Mouse (Mus musculus) ES-CJ7 (cell line): ENCODE data around the gene Rd3l.
"Not testable (repeated sequence)": the region's sequence is repeated elsewhere in the genome, so short reads cannot be mapped to it uniquely, and the experiment has no call there.

Source experiments
- DNase-seq: peaks from one replicate; pipeline ENCODE4 v3.0.0; 2011; ENCODE audit warnings: low read depth, low spot score

The Rd3l gene

DNA sequence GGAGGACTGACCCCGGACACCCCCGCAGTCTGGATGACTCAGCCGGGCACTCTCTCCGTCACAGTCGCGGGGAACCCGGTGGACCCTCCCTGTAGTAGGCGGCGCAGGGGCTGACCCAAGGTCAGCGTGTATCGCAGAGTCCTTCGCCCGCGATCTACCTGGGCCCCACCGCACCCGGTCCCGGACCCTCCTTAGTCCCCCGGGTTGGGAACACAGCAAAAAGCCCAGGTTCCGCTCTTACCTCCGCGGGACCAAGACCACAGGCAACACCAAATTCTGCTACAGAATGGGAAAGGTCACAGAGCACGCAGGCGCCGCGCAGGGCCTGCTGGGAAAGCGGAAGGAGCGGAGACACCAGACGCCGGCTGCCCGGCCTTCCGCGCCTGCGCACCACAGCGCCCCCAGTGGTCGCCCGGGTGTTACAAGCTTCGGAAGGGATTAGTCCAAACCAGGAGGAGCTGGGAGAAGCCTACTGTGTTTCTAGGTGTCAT lies 14.4 kb downstream of the Rd3l start, which contains the start of gene Atp5mpl:
Atp5mpl (minus strand) TSS at position 295 of the 491 bp plus-strand sequence.
- DNase-seq, result peak; percentile 95

- DNase-seq, result no peak
Measured at GRCm38 (mm10) chr12:111963339-111963738, 17.8 kb downstream of the Rd3l start.

GRCm38 (mm10) chr12:111958101-111958865 lies 22.8 kb downstream of the Rd3l start:
- DNase-seq, result peak; percentile 55

GRCm38 (mm10) chr12:111956173-111956572 lies 24.9 kb downstream of the Rd3l start:
- no peak for DNase-seq

DNA sequence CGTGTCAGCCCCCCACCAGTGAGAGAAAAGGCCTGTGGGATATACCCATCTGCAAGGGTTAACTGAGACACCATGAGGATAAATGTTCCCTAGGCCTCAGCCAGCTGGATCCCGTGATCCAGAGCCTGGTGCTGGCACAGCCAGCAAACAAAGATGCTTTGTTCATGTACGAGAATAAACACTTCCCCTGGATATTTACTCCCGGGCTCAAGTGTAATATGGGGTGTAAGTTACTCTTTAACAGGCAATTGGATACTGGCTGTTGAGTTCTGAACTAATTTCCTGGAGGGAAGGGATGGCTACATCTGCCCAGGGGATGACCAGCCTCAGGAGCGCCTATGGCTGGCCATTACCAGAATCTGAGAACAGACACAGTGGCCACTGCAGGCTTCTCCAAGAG lies 29.4 kb downstream of the Rd3l start:
- DNase-seq, result no peak

- DNase-seq, result no peak
Measured at GRCm38 (mm10) chr12:111950486-111950885, 30.6 kb downstream of the Rd3l start.

DNA sequence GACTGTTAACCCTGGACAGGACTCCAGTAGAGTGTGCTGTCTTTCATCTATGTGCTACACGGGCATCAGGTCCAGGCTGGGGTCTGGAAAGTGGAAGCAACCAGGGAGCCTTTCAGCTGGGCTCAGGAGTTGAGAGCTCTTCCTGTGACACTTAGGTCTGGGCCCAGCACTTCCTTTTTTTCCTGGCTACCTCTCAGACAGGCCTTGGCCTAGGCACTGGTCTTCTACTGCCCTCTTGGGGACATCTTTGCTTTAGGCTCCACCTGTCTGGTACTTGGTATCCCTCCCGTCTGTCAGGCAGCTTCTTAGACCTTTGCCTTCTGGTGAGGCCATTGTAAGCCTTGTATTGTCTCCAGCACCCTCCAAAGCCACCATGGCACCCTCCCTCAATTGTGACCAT lies 34.4 kb downstream of the Rd3l start:
- DNase-seq, result peak; percentile 23

- not testable (repeated sequence) for DNase-seq
Measured at GRCm38 (mm10) chr12:111945765-111946655, 35.1 kb downstream of the Rd3l start.

- DNase-seq, result no peak
Measured at GRCm38 (mm10) chr12:111945115-111945514, 36.0 kb downstream of the Rd3l start.

- not testable (repeated sequence) for DNase-seq
Measured at GRCm38 (mm10) chr12:111944065-111944987, 36.8 kb downstream of the Rd3l start.

GRCm38 (mm10) chr12:111943421-111944064 lies 37.6 kb downstream of the Rd3l start:
- no peak for DNase-seq

GRCm38 (mm10) chr12:111938623-111939177 lies 42.4 kb downstream of the Rd3l start:
- peak; percentile 72 for DNase-seq

DNA sequence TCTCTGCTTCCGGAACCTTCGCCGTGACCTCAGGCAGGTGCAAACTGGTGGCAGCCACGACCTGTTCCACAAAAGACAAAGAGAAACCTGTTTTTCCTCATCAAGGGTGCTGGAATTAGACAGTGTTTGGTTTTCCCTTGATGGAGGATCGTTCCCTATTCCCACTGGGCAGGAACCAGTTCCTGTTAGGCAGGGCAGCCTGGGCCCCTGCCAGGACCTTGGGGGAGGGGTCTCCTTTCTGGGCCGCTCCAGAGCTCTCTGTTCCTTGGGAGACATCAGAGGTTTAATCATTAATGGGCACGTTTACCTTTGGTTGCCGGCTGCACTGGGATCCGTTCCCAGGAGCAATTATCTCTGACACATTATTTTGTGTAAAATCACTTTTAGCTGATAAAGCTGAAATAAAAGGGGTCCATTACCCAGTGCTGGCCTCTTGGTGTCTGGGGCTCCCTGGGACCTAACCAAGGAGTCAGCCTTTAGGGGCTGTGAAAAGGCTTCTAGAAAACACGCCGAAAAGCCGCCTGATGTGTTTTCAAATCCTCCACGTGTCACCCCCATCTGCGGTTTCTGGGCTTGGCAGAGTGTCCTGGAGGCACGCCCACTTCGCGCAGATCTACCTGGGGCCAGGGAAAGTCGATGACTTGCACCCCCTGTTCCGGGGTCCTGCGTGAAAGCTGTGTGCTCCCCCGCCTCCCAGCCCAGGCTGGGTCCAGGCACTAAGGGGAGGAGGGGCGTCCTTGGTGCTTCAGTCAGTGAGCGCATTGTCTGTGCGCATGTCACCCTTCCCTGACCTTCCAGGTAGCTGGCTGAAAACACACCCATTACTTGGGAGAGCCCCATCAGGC lies 44.2 kb downstream of the Rd3l start:
- peak; percentile 76 for DNase-seq

DNA sequence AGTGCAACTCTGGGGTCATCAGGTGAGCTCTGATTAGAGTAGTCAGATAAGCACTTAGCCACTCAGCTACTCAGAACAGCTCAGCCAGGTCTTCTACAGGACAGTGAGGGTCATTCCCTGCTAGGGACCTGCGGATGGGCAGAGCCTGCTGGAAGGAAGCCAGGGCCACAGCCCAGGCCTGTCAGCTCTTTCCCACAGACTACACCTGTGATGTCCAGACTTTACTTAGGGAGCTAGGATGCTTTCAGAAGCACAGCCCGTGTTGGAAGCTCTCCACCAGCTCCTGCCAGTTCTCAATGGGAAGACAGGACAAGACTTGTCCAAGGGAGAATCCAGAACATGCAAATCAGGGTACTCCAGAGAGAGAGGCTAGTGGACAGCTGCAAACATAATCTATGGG lies 47.1 kb downstream of the Rd3l start:
- DNase-seq, result no peak

DNA sequence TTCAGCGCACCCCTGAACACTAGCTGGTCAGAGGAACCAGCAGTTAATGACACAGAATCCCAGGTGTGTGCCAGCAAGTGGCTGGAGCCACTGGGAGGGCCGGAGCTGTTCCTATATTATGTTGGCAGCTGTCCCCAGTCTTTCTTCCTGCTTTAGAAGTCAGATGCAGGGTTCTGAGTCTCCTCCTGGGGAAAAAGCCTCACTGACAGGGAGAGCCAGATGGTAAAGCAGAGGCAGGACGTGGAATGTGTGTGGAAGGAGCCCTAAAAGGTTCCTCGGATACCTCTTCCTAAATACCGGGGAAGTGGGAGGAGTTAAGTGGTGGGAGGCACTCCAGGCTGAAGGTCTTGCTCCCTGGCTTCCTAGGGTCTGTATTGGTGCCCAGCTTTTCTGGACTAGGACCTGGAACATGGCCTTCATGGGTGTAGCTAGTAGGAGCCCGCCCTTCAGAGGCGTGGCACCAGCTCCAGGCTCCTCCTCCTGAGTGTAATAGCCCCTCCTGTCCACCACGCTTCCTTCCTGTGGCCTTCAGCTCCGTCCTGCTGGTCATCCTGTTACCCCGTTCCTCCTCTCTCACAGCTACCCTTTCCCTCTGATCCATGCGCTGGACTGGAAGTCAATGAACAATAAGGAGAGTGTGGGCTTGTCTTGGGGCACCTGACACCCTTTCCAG lies 47.9 kb downstream of the Rd3l start:
- DNase-seq, result no peak

DNA sequence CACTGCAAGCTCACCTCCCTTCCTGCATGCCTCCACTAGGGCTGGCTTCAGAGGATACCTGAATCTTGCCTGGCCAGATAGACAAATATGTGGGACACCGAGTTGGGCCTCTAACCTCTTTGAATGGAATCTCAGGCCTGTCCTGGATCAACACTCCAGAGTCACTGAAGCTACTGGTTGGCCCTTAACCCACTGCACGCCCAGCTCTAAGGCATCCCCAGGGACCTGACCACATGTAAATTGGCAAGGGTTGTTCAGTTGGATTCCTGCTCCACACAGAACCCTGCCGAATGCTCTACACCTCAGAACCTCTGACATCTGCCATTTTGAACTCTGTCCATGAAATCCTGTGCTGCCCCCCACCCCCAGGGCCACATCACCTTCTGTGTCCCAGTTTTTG lies 48.6 kb downstream of the Rd3l start:
- DNase-seq, result no peak

GRCm38 (mm10) chr12:111931411-111932025 lies 49.6 kb downstream of the Rd3l start:
- no peak for DNase-seq
